Mouse (Mus musculus) cerebellum, adult 8-10 months (tissue): ENCODE measurements at regions not wholly inside any gene's neighbourhood (a gene's known extent, or its start where the extent isn't known, plus 50 kb on each side); places are given as distances from the start of the nearest gene placed in this dataset.
"Not testable (repeated sequence)": the region's sequence is repeated elsewhere in the genome, so short reads cannot be mapped to it uniquely, and the experiment has no call there.

Source experiments
- DNase-seq: peaks from one replicate; pipeline ENCODE4 v3.0.0; 2022

DNA sequence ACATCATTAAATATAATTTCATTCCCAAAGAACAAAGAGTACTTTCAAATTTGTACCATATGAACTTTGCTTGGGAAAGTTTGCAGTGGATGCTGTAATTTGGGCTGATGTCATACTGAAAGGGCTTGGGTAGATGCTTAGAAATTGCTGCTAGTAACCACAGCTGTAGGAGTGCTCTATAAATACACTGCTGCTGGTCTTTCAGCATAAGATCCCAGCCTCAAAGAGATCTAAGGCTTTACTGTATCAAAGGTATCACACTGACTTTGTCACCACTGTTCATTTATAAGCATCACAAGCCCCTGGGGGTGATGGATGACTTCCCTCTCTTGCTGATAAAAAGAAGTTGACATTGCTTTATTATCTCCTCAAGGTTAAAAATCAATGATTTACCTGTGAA is 497.2 kb downstream of the Pla2g4a start:
- DNase-seq = no peak

GRCm38 (mm10) chr1:149449801-149450493 is 511.1 kb downstream of the Pla2g4a start:
- DNase-seq = no peak

DNA sequence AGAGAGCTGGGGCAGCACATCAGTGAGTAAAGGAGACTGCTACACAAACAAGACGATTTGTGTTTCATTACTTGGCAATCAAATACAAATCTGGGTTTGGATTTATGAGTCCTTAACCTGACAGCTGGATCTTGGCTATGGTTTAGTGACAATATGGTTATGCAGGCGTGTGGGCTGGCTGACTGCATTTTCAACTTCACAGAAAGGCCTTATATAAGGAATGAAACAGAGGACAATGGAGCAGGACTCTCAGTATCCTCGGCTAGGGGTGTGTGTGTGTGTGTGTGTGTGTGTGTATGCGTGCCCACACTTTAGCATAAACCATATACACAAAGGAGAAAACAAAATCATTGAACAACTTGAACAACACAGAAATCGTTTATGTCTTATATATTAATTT is 512.6 kb downstream of the Pla2g4a start:
- no peak for DNase-seq

DNA sequence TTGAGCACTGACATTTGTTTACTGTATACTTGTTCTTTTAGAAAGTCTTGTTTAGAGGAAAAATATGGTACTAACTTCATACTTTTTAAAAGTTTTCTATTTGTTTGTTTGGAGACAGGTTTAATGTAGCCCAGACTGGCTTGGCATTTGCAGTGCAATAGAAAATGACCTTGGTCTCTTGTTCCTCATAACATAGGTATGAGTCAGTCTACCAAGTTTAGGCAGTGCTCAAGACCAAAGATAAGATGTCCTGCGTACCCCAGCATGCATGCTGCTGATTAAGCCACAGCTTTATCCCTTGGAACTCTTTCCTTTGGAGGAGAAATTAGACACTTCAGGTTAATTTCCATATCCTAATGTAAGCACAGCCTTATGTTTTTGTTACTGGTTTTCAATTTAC is 550.1 kb downstream of the Pla2g4a start:
- no peak for DNase-seq

GRCm38 (mm10) chr1:149405367-149405766 is 555.7 kb downstream of the Pla2g4a start:
- no peak for DNase-seq

DNA sequence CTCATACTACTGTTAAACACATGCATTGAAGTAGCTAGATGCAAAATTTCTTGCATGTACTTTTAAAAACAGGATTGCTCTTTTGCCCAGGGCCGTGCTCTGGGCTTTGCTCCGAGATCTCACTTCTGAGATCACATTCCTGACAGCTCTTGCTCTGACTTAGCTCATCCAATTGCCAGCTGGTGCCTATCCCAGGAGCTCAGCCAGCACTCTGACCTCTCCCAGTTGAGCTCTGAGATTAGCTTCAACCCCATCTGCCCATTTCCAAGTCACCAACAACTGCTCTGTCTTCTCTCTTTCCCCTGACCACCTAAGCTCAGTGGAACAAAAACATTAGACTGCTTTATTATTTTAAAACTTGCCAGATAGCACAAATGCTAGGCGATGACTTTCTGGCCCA is 572.4 kb downstream of the Pla2g4a start:
- DNase-seq = peak; percentile 65

DNA sequence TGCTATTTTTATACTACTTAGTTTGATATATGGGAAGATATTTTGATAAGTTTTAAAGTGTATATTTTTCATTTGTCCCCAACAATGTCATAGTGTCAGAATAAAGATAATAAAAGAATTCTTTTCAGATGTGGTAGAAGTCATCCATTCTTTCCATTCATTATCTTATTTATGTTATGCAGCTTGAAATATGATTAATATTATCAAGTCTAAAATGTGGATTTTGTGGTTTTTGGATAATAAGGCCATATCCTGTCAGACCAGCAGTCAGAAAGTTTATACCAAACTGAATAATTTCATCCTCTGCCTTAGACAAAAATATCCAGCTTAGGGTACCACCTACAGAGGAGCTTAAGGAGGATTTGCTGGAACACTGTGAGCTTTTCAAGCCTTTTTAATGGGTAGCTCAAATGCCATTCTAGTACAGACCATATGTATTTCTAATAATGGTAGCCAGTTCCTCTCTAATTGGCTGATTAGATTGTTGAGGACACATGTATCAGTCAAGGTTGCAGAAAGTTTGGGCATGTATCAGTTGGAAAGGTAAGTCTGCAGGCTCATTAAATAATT is 609.7 kb downstream of the Pla2g4a start:
- DNase-seq = no peak

- no peak for DNase-seq
Observed at GRCm38 (mm10) chr1:149347359-149347758, 613.7 kb downstream of the Pla2g4a start.

DNA sequence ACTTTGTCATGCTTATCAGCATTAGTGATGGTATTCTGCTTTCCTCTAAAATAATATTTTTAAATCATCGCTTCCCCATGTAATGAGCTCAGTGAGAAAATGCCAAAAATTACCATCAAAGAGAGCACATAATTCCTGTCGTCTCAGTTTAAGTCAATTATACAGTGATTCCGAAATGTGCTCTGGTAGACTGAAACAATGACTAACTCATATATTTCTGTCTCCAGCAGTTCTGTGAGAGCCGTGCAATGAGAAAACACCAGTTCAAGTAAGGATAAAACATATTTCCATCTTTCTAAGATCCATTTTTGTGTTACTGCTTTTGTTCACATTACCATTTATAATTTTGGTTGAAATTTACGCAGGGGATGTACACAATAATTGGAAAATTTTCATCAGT is 622.9 kb downstream of the Pla2g4a start:
- no peak for DNase-seq

- no peak for DNase-seq
Observed at GRCm38 (mm10) chr1:149332239-149332638, 628.9 kb downstream of the Pla2g4a start.

DNA sequence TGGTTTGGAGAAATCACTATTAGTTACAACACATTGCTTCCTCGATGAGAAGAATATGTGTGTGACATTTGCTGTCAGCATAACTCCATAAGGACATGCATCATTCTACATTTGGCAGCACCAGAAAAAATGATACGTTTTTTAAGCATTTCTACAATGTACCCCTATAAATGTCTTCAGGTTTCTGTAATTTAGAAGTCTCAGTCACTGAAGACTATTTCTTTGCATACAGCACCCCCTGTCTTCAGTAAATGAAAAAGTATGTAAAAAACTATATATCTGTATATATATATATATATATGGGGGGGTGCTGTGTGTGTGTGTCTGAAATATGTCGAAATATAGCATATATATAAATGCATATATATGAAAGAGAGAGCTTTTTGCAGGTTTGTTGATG is 633.9 kb downstream of the Pla2g4a start:
- DNase-seq = no peak

DNA sequence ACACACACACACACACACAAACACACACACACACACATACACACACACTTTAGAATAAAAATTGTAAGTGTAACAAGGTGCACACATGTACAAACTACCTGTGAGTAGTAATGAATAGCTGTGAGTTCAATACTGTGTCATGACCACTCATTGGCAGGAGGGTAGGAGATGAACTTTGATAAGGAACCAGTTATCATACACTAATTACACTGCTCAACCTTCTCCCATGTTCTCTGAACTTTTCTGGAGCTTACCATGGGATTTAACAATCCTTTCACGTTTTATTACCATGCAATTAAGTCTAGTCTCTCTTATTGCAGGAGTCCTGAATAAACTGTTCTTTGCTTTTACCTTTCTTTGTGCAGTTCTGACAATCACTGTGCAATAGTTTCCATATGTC is 638.0 kb downstream of the Pla2g4a start:
- DNase-seq = no peak

DNA sequence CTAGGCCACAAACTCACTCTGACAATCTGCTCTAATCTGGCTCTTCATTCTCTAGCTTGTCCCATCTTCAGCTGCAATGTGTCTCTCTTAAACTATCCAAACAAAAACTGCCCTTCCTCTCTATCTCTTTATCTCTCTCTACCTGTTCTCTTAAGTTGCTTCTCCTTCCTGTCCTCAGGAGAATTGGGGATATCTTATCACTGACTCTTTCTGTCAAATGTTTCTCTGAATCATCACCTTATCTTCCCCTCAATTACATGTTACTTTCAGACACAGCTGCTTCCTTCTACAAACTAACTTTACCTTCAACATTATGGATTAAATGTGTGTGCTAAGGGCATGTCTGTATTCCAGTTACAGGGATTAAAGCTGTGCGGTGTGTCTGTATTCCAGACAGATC is 671.4 kb downstream of the Pla2g4a start:
- DNase-seq = no peak

GRCm38 (mm10) chr1:149274932-149275331 is 686.2 kb downstream of the Pla2g4a start:
- DNase-seq = no peak

GRCm38 (mm10) chr1:149256866-149257265 is 704.2 kb downstream of the Pla2g4a start:
- DNase-seq = no peak

DNA sequence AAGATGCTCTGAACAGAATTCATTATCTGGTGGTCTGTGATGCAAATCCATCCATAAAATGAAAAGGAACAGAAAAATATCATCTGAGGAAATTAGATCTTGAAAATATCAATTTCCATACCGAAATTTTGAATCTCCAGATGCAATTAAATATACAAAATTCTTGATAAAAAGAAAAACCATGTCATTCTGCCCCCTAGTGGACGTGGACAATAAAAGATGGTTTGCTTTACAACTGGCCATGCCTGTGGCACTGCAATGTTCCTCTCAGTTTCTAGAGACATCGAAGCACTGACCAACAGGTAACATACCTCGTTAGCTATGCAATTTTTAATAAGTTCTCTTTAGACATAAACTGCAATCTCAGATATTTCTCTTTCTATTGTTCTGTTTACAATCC is 706.9 kb downstream of the Pla2g4a start:
- DNase-seq = peak; percentile 16

- DNase-seq = peak; percentile 48
Observed at GRCm38 (mm10) chr1:149238329-149239015, 722.6 kb downstream of the Pla2g4a start.

DNA sequence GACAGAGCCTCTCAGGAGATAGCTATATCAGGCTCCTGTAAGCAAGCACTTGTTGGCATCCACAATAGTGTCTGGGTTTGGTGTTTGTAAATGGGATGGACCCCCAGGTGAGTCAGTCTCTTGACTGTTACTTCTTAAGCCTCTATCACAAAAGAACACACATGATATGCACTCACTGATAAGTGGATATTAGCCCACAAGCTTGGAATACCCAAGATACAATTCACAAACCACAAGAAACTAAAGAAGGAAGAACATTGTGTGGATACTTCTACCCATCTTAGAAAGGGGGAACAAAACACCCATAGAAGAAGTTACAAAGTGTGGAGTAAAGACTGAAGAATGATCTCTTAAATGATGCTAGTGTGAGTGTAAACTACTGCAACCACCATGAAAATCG is 733.9 kb downstream of the Pla2g4a start:
- not testable (repeated sequence) for DNase-seq

- DNase-seq = no peak
Observed at GRCm38 (mm10) chr1:149226400-149226799, 734.7 kb downstream of the Pla2g4a start.

DNA sequence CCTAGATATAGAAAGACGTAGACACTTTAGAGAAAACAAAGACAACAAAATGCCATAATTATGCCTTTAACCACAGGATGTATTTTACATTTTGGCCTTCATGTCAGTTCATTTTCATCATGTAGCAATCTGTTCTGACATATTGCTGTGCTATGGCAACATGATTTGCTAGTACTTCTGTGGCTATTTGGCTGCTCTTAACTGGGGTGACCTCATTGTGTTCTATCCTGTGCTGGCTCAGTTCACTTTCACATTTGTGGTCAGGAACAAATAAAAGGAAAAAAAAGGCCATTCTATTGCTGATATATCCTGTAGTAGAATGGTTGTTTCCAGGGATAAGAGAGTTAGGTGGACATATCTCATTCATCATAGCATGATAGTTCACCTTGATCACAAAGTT is 758.5 kb downstream of the Pla2g4a start:
- DNase-seq = no peak

GRCm38 (mm10) chr1:149199284-149199683 is 761.8 kb downstream of the Pla2g4a start:
- DNase-seq = no peak

GRCm38 (mm10) chr1:149198854-149199253 is 762.2 kb downstream of the Pla2g4a start:
- DNase-seq = no peak
